8 mouse cellular contexts compared by ENCODE assay signal in the genomic region with DNA sequence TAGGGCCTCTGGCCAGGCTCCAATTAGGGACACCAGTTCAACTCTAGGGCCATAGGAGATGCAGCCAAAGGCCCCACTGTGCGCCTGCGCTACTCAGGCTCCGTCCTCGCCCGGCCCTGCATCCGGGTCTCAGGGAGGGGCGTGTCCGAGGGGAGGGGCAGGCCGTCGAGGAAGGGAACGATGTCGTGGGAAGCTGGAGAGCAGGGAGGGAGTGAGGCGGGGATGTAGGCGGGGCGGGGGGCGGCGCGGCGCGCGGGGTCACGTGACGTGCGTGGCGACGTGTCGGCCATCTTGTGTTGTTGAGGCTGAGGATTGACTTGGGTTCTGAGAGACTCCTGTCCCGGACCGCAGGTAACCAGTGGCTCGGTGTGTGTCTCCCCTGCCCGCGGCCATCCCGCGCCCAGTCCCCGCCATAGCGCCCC. TPM values are rescaled to one million over a fixed set of nuclear protein-coding genes. Genes with fewer than 3 reads are reported as not detected.
DNase-seq lines count a peak whose midpoint lies in the region; ATAC-seq lines count a peak whose summit lies in the region.

A gene (plus strand): TSS at position 257 of the 422 bp plus-strand sequence.

- ATAC-seq in megakaryocyte progenitor cell, adult 5-6 weeks (replicated peaks; ENCODE audit: poor library complexity), result peak; percentile 100

- DNase-seq in adipocyte (ENCODE audit: low spot score), result peak; percentile 99
- peak; percentile 96 for DNase-seq in embryo, embryonic 10 days (ENCODE audit: low spot score)
- peak; percentile 97 for DNase-seq in gastrocnemius, postnatal 10 days
- DNase-seq in induced T-regulatory cell, adult 2 months (ENCODE audit: low read depth), result peak; percentile 97
- peak; percentile 90 to 95 for DNase-seq in left cerebral cortex, adult 9 months (ENCODE audit: low spot score in 2 of 2)
- DNase-seq in right cerebral cortex, postnatal 14 days, result peak; percentile 95
- peak; percentile 95 to 98 for DNase-seq in urinary bladder, postnatal 36 days (ENCODE audit: low spot score in 2 of 2)

RNA-seq across cellular contexts. Expression of the gene that starts here (rescaled TPM):
- total RNA-seq in gastrocnemius, postnatal 10 days (2021), result 10 to 100 TPM; 41.6 to 47.5 TPM
- 53.5 and 60.7 TPM in 2 replicates for total RNA-seq in megakaryocyte progenitor cell, adult 5-6 weeks (2015)
- total RNA-seq in megakaryocyte progenitor cell, adult 5-6 weeks (2017), result 77.8 and 103 TPM in 2 replicates

Comparison
In these comparisons a context has a peak if more than half of its experiments do, and no peak if none do; other contexts are left out.
1. Peak in every context shown above with its lines: DNase-seq and ATAC-seq.